Mouse (Mus musculus) CH12.LX (cell line): Measurements from ENCODE around the gene Dtd1. TPM values are rescaled to one million over a fixed set of nuclear protein-coding genes. Genes with fewer than 3 reads are reported as not detected.

Experiments used
- DNase-seq: peaks from one replicate; pipeline ENCODE4 v3.0.0-alpha.2; 2013; ENCODE audit errors: extremely low read depth
- H3K27ac ChIP-seq: 2 replicates; pipeline ENCODE4 v1.5.1; 2012; ENCODE audit warnings: low read depth, mild to moderate bottlenecking, control low read depth, moderate library complexity; ENCODE audit not compliant: insufficient read depth
- H3K27me3 ChIP-seq: replicated peaks from 2 replicates; pipeline ENCODE3; 2012; ENCODE audit warnings: inconsistent platforms
- H3K36me3 ChIP-seq, 2 experiments: replicated peaks in 1 of 2; 2 replicates each; pipeline versions ENCODE3 to v1.6.1; 2012; ENCODE audit warnings: inconsistent platforms in 1 of 2, low read length in 1 of 2, mild to moderate bottlenecking in 1 of 2, mixed read lengths in 1 of 2, moderate library complexity in 1 of 2; ENCODE audit not compliant: control insufficient read depth in 1 of 2, insufficient read depth in 1 of 2
- H3K4me1 ChIP-seq, 2 experiments: 2 replicates each; pipeline ENCODE4 v1.6.1; 2012; ENCODE audit warnings: inconsistent platforms in 1 of 2, moderate library complexity in 1 of 2; ENCODE audit not compliant: insufficient read depth in 2 of 2, control insufficient read depth in 1 of 2
- H3K4me2 ChIP-seq: 2 replicates; pipeline ENCODE4 v1.6.1; 2012; ENCODE audit warnings: low read depth, mild to moderate bottlenecking, control low read depth; ENCODE audit not compliant: poor library complexity, insufficient read depth, severe bottlenecking
- H3K4me3 ChIP-seq, 3 experiments: fragments of 150-350 bp in 1 of 3; sonication (generic) in 1 of 3; replicated peaks in 1 of 3; 2 replicates each; pipeline versions ENCODE3 to v1.5.1; 2011 to 2012; ENCODE audit warnings: low read depth in 2 of 3, low read length in 2 of 3, mild to moderate bottlenecking in 2 of 3, moderate library complexity in 2 of 3, control low read depth in 1 of 3, improper control_type of control experiment in 1 of 3, inconsistent platforms in 1 of 3, mixed read lengths in 1 of 3; ENCODE audit not compliant: poor library complexity in 1 of 3
- H3K79me2 ChIP-seq: replicated peaks from 2 replicates; pipeline ENCODE4 v1.6.1; 2012; ENCODE audit warnings: mild to moderate bottlenecking, moderate library complexity; ENCODE audit not compliant: control insufficient read depth, poor library complexity, insufficient read depth, severe bottlenecking; ENCODE audit errors: extremely low read depth
- H3K9ac ChIP-seq: 2 replicates; pipeline ENCODE4 v1.6.1; 2012; ENCODE audit warnings: low read depth, mild to moderate bottlenecking, control low read depth, moderate library complexity; ENCODE audit not compliant: insufficient read depth
- H3K9me3 ChIP-seq: replicated peaks from 2 replicates; pipeline ENCODE3; 2012; ENCODE audit warnings: low read length, inconsistent platforms, mixed read lengths
- BHLHE40 ChIP-seq: IDR thresholded peaks from 2 replicates; pipeline ENCODE4 v1.6.1; 2011; ENCODE audit warnings: mild to moderate bottlenecking, low read depth, low read length, improper control_type of control experiment
- CHD2 ChIP-seq: IDR thresholded peaks from 2 replicates; pipeline ENCODE4 v1.6.1; 2011; ENCODE audit warnings: low read length, improper control_type of control experiment
- E2F4 ChIP-seq: IDR thresholded peaks from 2 replicates; pipeline ENCODE4 v1.6.1; 2011; ENCODE audit warnings: low read depth, low read length, improper control_type of control experiment; ENCODE audit not compliant: insufficient replicate concordance
- ELF1 ChIP-seq: IDR thresholded peaks from 2 replicates; pipeline ENCODE4 v1.6.1; 2014; ENCODE audit warnings: low read depth, mild to moderate bottlenecking, inconsistent platforms, low read length, improper control_type of control experiment
- EP300 ChIP-seq: IDR thresholded peaks from 2 replicates; pipeline ENCODE4 v1.6.1; 2011; ENCODE audit warnings: low read length, improper control_type of control experiment
- ETS1 ChIP-seq: conservative IDR thresholded peaks from 2 replicates; pipeline ENCODE4 v1.6.1; 2012; ENCODE audit warnings: low read depth, mild to moderate bottlenecking, inconsistent platforms, low read length, improper control_type of control experiment, moderate library complexity
- GABPA ChIP-seq: IDR thresholded peaks from 2 replicates; pipeline ENCODE4 v1.6.1; 2012; ENCODE audit warnings: low read depth, low read length, improper control_type of control experiment, inconsistent platforms; ENCODE audit not compliant: insufficient replicate concordance
- HCFC1 ChIP-seq: IDR thresholded peaks from 2 replicates; pipeline ENCODE4 v1.6.1; 2012; ENCODE audit warnings: low read depth, mild to moderate bottlenecking, inconsistent platforms, low read length, improper control_type of control experiment
- IRF4 ChIP-seq: IDR thresholded peaks from 2 replicates; pipeline ENCODE4 v1.6.1; 2014; ENCODE audit warnings: low read depth, mild to moderate bottlenecking, inconsistent platforms, low read length, improper control_type of control experiment
- JUN ChIP-seq: IDR thresholded peaks from 2 replicates; pipeline ENCODE4 v1.6.1; 2011; ENCODE audit warnings: low read depth, mild to moderate bottlenecking, low read length, improper control_type of control experiment, moderate library complexity; ENCODE audit not compliant: insufficient read depth
- JUND ChIP-seq: conservative IDR thresholded peaks from 2 replicates; pipeline ENCODE4 v1.6.1; 2011; ENCODE audit warnings: low read depth, low read length, improper control_type of control experiment
- KAT2A ChIP-seq: IDR thresholded peaks from 2 replicates; pipeline ENCODE4 v1.6.1; 2012; ENCODE audit warnings: low read length, improper control_type of control experiment, inconsistent platforms; ENCODE audit not compliant: insufficient replicate concordance
- MAFK ChIP-seq: IDR thresholded peaks from 2 replicates; pipeline ENCODE4 v1.6.1; 2011; ENCODE audit warnings: low read length, improper control_type of control experiment; ENCODE audit not compliant: insufficient replicate concordance
- MAX ChIP-seq: IDR thresholded peaks from 2 replicates; pipeline ENCODE4 v1.6.1; 2011; ENCODE audit warnings: low read length, improper control_type of control experiment
- MAZ ChIP-seq: IDR thresholded peaks from 2 replicates; pipeline ENCODE4 v1.6.1; 2012; ENCODE audit warnings: low read depth, mild to moderate bottlenecking, inconsistent platforms, low read length, improper control_type of control experiment, moderate library complexity
- MEF2A ChIP-seq: IDR thresholded peaks from 2 replicates; pipeline ENCODE4 v1.6.1; 2014; ENCODE audit warnings: low read depth, mild to moderate bottlenecking, inconsistent platforms, low read length, improper control_type of control experiment, borderline replicate concordance
- MXI1 ChIP-seq: IDR thresholded peaks from 2 replicates; pipeline ENCODE4 v1.6.1; 2011; ENCODE audit warnings: mild to moderate bottlenecking, low read depth, low read length, improper control_type of control experiment
- MYC ChIP-seq: IDR thresholded peaks from 2 replicates; pipeline ENCODE4 v1.6.1; 2011; ENCODE audit warnings: low read depth, mild to moderate bottlenecking, improper control_type of control experiment, low read length
- PAX5 ChIP-seq: IDR thresholded peaks from 2 replicates; pipeline ENCODE4 v1.6.1; 2012; ENCODE audit warnings: low read length, inconsistent platforms, mixed read lengths
- POLR2A ChIP-seq: IDR thresholded peaks from 2 replicates; pipeline ENCODE4 v1.6.1; 2011; ENCODE audit warnings: low read depth, mild to moderate bottlenecking, improper control_type of control experiment, low read length
- POLR2AphosphoS2 ChIP-seq: IDR thresholded peaks from 2 replicates; pipeline ENCODE4 v1.6.1; 2011; ENCODE audit warnings: low read depth, low read length, improper control_type of control experiment
- RCOR1 ChIP-seq: conservative IDR thresholded peaks from 2 replicates; pipeline ENCODE4 v1.6.1; 2012; ENCODE audit warnings: low read depth, mild to moderate bottlenecking, inconsistent platforms, low read length, improper control_type of control experiment
- SMC3 ChIP-seq: IDR thresholded peaks from 2 replicates; pipeline ENCODE4 v1.6.1; 2011; ENCODE audit warnings: low read depth, low read length, improper control_type of control experiment
- TCF12 ChIP-seq: IDR thresholded peaks from 2 replicates; pipeline ENCODE4 v1.6.1; 2014; ENCODE audit warnings: low read depth, mild to moderate bottlenecking, inconsistent platforms, low read length, improper control_type of control experiment
- UBTF ChIP-seq: IDR thresholded peaks from 2 replicates; pipeline ENCODE4 v1.6.1; 2012; ENCODE audit warnings: low read depth, mild to moderate bottlenecking, inconsistent platforms, low read length, improper control_type of control experiment, moderate library complexity
- USF1 ChIP-seq: IDR thresholded peaks from 2 replicates; pipeline ENCODE4 v1.6.1; 2014; ENCODE audit warnings: low read depth, mild to moderate bottlenecking, inconsistent platforms, low read length, improper control_type of control experiment
- USF2 ChIP-seq: conservative IDR thresholded peaks from 2 replicates; pipeline ENCODE4 v1.6.1; 2011; ENCODE audit warnings: low read depth, low read length, improper control_type of control experiment
- ZKSCAN1 ChIP-seq: IDR thresholded peaks from 2 replicates; pipeline ENCODE4 v1.6.1; 2012; ENCODE audit warnings: low read depth, inconsistent platforms, low read length, improper control_type of control experiment, borderline replicate concordance
- ZMIZ1 ChIP-seq: IDR thresholded peaks from 2 replicates; pipeline ENCODE4 v1.6.1; 2012; ENCODE audit warnings: low read depth, mild to moderate bottlenecking, inconsistent platforms, low read length, improper control_type of control experiment
- dilution Hi-C: fragments of 300-500 bp; cut with MboI; formaldehyde crosslinking; loops from 2 replicates; pipeline ENCODE4 v1.14.3; 2020; ENCODE audit warnings: low sequenced_read_pairs; ENCODE audit not compliant: extremely low pct_unique_long_range_greater_than_20kb, extremely low pct_ligation_motif_present
- in situ Hi-C: fragments of 300-500 bp; cut with MboI; formaldehyde crosslinking; loops from 3 replicates; pipeline ENCODE4 v1.14.3; 2019; ENCODE audit warnings: low sequenced_read_pairs, low pct_ligation_motif_present, low pct_unique_long_range_greater_than_20kb, mixed read lengths
- polyA plus RNA-seq: library from polyadenylated mRNA; unstranded; fragments of >175 nt; gene quantifications from 2 replicates; pipeline ENCODE4 v1.2.1, GENCODE M21; 2012; ENCODE audit warnings: low read depth; ENCODE audit not compliant: insufficient read length
- total RNA-seq, 2 experiments: library from RNA; depleted of rRNA; stranded (reverse); fragments of 300-350 nt in 1 of 2; fragments of >200 nt in 1 of 2; gene quantifications; 2 replicates each; pipeline ENCODE4 v1.2.3; 2012 to 2014

The Dtd1 gene
- total and polyA plus RNA-seq, 3 experiments = 42.7 to 47.8 (median 43.3) TPM

- Histone ChIP-seq H3K4me2 (no peak overlapping the region), H3K79me2 (no peaks in the 10 kb centered on the region), H3K27ac (no peak overlapping the region), H3K36me3 (peaks cover 0 to 3% of the 10 kb centered on the region in 2 experiments), H3K27me3 (no peaks in the 10 kb centered on the region), H3K9me3 (no peaks in the 10 kb centered on the region), H3K4me3 (no peak overlapping the region), H3K4me1 (no peaks in the 10 kb centered on the region), H3K9ac (no peak overlapping the region)
- TF ChIP-seq RCOR1 (no peak), UBTF (no peak), PAX5 (no peak), JUN (no peak), CHD2 (no peak), HCFC1 (no peak), POLR2A (no peak), MAFK (no peak), SMC3 (no peak), MEF2A (no peak), MXI1 (no peak), ELF1 (no peak), BHLHE40 (no peak), JUND (no peak), KAT2A (no peak), IRF4 (no peak), ETS1 (no peak), USF2 (no peak)
- DNase-seq = no peak
- in situ Hi-C loops = no loop called here
- dilution Hi-C loops = no loop called here
These were observed 118.6 kb downstream of the Dtd1 start for GRCm38 (mm10) chr2:144718273-144718672.

- Histone ChIP-seq H3K27me3 (no peaks in the 10 kb centered on the region), H3K4me2 (no peak overlapping the region), H3K9ac (no peak overlapping the region), H3K4me3 (no peak overlapping the region), H3K9me3 (no peaks in the 10 kb centered on the region), H3K27ac (no peak overlapping the region), H3K36me3 (peaks cover 0 to 3% of the 10 kb centered on the region in 2 experiments), H3K4me1 (no peaks in the 10 kb centered on the region), H3K79me2 (no peaks in the 10 kb centered on the region)
- in situ Hi-C loops (no loop called here), dilution Hi-C loops (no loop called here)
- DNase-seq = no peak
- TF ChIP-seq SMC3 = no peak
- no peak for TF ChIP-seq MAX
- no peak for TF ChIP-seq EP300
- no peak for TF ChIP-seq MAZ
- TF ChIP-seq MEF2A = no peak
- no peak for TF ChIP-seq TCF12
- TF ChIP-seq POLR2AphosphoS2 = no peak
- no peak for TF ChIP-seq GABPA
- no peak for TF ChIP-seq KAT2A
- no peak for TF ChIP-seq ZMIZ1
- TF ChIP-seq MYC = no peak
- no peak for TF ChIP-seq HCFC1
- no peak for TF ChIP-seq USF1
- no peak for TF ChIP-seq ELF1
- no peak for TF ChIP-seq E2F4
- no peak for TF ChIP-seq ZKSCAN1
These were observed 119.6 kb downstream of the Dtd1 start for GRCm38 (mm10) chr2:144719294-144719693.
